Mouse (Mus musculus): ENCODE data around the gene Hecw1.

GRCm38 (mm10) chr13:14500251-14500650 lies 22.8 kb downstream of the Hecw1 start:
- TF ChIP-seq CTCF (IDR thresholded peaks at IDR 0.05; ENCODE audit: borderline replicate concordance, insufficient read depth, low read depth, low read length): no peak
- no peak for TF ChIP-seq POLR2A (IDR thresholded peaks at IDR 0.05; ENCODE audit: borderline replicate concordance, insufficient read depth, low read length)

Measured in cerebellum, adult 2 months (tissue).